Mouse (Mus musculus) Patski (cell line): ENCODE measurements around the gene Aspscr1. TPM values are rescaled to one million over a fixed set of nuclear protein-coding genes. Genes with fewer than 3 reads are reported as not detected.
"Not testable (repeated sequence)": the region's sequence is repeated elsewhere in the genome, so short reads cannot be mapped to it uniquely, and the experiment has no call there.

ENCODE experiments used
- ATAC-seq: fragments of 100-300 bp; one replicate; pipeline ENCODE4 v1.8.0; 2021
- CTCF ChIA-PET: fragments of 350-600 bp; sonication (Branson Sonifier 250); formaldehyde crosslinking; loops from one replicate; lab custom pipeline; 2022; ENCODE audit warnings: inconsistent platforms; lab: Charles Lee
- POLR2A ChIA-PET: fragments of 350-600 bp; sonication (Branson Sonifier 250); formaldehyde crosslinking; loops from one replicate; lab custom pipeline; 2022; ENCODE audit warnings: antibody characterized with exemption, inconsistent platforms; lab: Charles Lee
- DNase-seq: peaks from one replicate; pipeline ENCODE4 v3.0.0-alpha.2; 2011; ENCODE audit warnings: low read depth, low spot score
- H3K27me3 ChIP-seq: fragments of 371-371 bp; one replicate; pipeline ENCODE4 v1.5.1; 2021
- CTCF ChIP-seq: fragments of 100-300 bp; IDR thresholded peaks from one replicate; pipeline ENCODE4 v1.5.1; 2021
- in situ Hi-C: fragments of 300-500 bp; cut with MboI; formaldehyde crosslinking; loops from 3 replicates; pipeline ENCODE4 v1.11.1; 2018; ENCODE audit warnings: low pct_unique_long_range_greater_than_20kb, mixed read lengths
- polyA plus RNA-seq: library from polyadenylated mRNA; unstranded; gene quantifications from one replicate; pipeline ENCODE4 v1.2.3, GENCODE M21; 2021

Aspscr1 gene
- polyA plus RNA-seq, 1 experiment from 2014 or later, result 54.9 TPM

DNA sequence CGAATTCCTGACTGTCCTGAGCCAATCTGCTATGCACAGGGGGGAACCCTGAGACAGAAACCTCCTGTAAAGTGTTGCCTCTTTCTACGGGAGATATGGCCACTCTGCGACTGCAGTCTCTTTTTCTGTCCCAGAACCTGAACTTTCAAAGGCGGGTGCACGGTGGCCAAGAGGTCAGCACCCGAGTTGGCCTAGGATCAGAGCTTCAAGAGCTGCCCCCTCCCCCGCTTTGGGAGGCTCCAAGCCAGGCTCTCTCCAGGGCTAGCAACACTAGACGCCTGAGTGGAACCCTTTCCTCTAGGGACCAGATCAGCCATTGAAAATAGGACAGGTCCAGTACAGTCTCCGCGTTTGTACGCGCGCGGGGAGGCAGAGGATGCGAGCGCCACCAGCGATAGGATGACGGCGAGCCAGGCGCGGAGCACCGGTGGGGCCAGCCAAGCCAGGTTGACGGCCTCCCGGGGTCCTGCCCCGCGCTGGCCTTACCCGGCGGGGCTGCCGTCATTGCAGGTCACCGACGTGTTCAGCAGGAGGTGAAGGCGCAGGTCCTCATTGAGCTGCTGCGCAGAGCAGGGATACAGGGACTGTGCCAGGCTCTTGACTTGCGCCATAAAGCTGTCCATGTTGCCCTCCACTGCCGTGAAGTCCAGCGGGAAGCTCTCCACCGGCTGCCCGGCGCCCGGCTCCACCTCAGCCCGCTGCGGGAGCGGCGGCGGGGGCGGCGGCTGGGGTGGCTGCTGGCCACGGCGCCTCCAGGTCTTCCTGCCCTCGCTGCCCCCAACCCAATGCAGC lies 13.1 kb upstream of the Aspscr1 start:
- in situ Hi-C loops, result loop anchor here (5.0 kb wide), 1 partner anchor 53 kb away; the partner anchor contains the start of genes Cenpx and Lrrc45
- ChIA-PET POLR2A (interaction anchor here (1.0 to 1.4 kb wide), 2 partner anchors 16 to 36 kb away, joined by 3 to 4 read pairs; partner anchors contain the start of gene Pycr1), CTCF (interaction anchor here (0.9 to 1.9 kb wide), 14 partner anchors 9 to 152 kb away, joined by 3 to 7 read pairs (median 4); partner anchors contain the start of genes Cenpx, Lrrc45 and Pycr1)
- no peak for TF ChIP-seq CTCF
- ATAC-seq, result no peak
- peaks cover 59% of the 10 kb centered on the region for H3K27me3 ChIP-seq
- no peak for DNase-seq

DNA sequence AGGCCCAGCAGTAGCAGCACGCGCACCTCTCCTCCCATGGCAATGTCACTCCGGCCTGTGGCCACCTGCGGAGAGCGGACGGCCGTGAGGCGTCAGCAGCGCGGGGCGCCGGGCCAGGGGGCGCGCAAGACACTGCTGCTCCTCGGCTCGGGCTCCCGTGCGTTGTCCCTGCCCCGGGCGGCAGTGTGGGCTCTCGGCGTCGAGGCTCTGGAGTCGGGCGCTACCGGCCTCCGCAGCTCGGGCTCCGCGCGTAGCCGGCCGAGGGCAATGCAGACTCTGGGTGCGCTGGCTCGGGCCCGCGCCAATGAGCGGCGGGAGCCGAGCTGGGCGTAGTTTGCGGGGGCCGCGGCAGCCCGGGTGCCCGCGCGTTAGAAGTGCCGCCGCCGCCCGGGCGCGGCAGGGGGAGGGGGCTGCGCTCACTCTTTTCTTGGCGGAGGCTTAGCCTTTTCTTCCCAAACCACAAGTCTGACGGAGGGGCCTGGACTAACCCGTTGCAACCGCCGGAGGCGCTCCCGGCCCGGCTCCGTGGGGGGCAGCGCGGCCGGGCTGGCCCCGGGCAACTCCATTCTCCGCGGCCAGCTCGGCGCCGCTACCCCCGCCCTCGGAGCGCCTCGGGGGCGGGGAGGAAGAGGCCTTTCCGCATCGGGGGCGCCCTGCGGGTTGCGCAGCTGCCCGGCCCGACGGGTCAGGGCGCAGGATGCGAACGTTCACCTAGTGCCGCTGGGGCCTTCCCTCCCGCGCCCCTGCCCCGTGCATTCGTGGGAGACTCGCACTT lies 12.3 kb upstream of the Aspscr1 start:
- in situ Hi-C loops, result no loop called here
- no peak for TF ChIP-seq CTCF
- peak; percentile 19 for ATAC-seq
- H3K27me3 ChIP-seq, result peaks cover 66% of the 10 kb centered on the region
- ChIA-PET POLR2A (interaction anchor here (1.0 to 1.4 kb wide), 2 partner anchors 17 to 37 kb away, joined by 3 to 4 read pairs; partner anchors contain the start of gene Pycr1), CTCF (interaction anchor here (1.5 to 1.8 kb wide), 3 partner anchors 15 to 53 kb away, joined by 4 to 7 read pairs (median 4); partner anchors contain the start of genes Cenpx and Lrrc45)
- DNase-seq, result no peak

DNA sequence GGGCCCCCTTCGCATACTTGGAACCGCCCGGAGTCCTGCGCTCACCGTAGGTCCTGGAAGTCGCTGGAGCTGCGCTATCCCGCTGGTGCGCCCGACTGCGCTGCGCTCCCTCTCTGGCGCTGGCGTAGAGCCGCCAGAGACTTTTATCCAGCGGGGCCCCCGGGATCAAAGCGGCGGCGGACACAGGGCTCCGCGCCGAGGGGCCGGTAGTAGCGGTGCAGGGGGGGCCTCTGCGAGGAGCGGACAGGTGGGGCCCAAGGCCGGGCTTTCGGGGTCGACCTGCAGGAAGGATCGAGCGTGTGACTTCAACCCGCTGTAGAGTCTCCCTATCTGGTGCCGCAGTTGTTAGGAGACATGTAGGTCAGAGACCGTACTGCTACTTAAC lies 11.7 kb upstream of the Aspscr1 start, which contains the start of gene Notum:
Gene Notum (minus strand): TSS at position 100 of the 385 bp plus-strand sequence.
- CTCF ChIA-PET, result interaction anchor here (1.3 to 1.5 kb wide), 2 partner anchors 53 to 115 kb away, joined by 3 to 4 read pairs; partner anchors contain the start of genes Cenpx and Lrrc45
- DNase-seq, result no peak
- POLR2A ChIA-PET, result no interaction called here
- peaks cover 66% of the 10 kb centered on the region for H3K27me3 ChIP-seq
- no peak for TF ChIP-seq CTCF
- in situ Hi-C loops, result no loop called here
- no peak for ATAC-seq

GRCm38 (mm10) chr11:120662759-120663158 lies 10.0 kb upstream of the Aspscr1 start:
- H3K27me3 ChIP-seq, result peaks cover 66% of the 10 kb centered on the region
- DNase-seq (peak; percentile 62), ATAC-seq (no peak)
- ChIA-PET CTCF (interaction anchor here (1.0 to 1.5 kb wide), 2 partner anchors 38 to 51 kb away, joined by 3 to 4 read pairs; partner anchors contain the start of genes Cenpx and Lrrc45), POLR2A (no interaction called here)
- in situ Hi-C loops, result no loop called here
- no peak for TF ChIP-seq CTCF

DNA sequence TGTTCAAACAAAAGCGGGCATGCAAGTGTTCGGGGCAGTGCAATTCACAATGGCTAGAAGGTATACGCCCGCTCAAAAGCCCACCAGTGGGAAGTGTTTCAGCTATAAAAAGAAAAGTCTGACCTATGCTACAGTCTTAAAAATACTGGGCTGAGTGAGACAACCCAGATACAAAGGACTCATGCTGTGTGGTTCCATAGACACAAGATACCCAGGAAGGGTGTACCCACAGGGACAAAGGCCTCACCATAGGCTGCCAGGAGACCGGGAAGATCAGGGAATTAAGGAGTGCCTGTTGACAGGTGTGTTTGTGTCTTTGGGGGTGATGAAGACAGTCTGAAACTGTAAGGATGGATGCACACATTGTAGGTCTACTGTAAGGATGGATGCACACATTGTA lies 9.1 kb upstream of the Aspscr1 start:
- DNase-seq, result no peak
- no peak for TF ChIP-seq CTCF
- in situ Hi-C loops, result no loop called here

DNA sequence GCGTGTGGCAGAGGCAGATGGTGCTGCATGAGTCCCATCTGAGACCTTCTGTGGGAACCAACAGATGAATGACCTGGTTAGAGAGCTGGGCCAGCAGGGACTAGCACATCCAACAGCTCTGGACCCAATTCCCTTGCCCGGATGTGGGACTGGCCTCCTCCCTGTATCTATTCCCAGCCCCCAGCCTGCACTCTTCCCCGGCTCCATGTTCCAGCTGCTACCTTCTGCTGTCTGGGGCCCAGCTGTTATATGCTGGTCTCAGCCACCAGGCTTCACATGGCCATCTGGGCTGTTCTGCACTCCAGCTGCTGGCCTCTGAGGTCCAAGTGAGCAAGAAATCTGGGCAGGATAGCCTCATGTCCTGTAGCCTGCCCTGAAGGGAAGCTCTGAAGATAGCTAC lies 7.4 kb upstream of the Aspscr1 start:
- ChIA-PET POLR2A (no interaction called here), CTCF (interaction anchor here (1.3 to 1.7 kb wide), 5 partner anchors 12 to 46 kb away, joined by 3 to 7 read pairs (median 3); no protein-coding TSS in a partner anchor)
- no peak for DNase-seq
- TF ChIP-seq CTCF, result no peak
- no peak for ATAC-seq
- in situ Hi-C loops, result no loop called here
- H3K27me3 ChIP-seq, result peaks cover 55% of the 10 kb centered on the region

More for the DNA sequence above, 9.1 kb upstream of the Aspscr1 start:
- ChIA-PET POLR2A (no interaction called here), CTCF (no interaction called here)
- no peak for ATAC-seq
- H3K27me3 ChIP-seq, result peaks cover 66% of the 10 kb centered on the region

GRCm38 (mm10) chr11:120666617-120667016 lies 6.2 kb upstream of the Aspscr1 start:
- ATAC-seq (no peak), DNase-seq (no peak)
- in situ Hi-C loops, result no loop called here
- POLR2A ChIA-PET, result no interaction called here
- CTCF ChIA-PET, result interaction anchor here (1.4 to 1.7 kb wide), 3 partner anchors 11 to 45 kb away, joined by 3 to 7 read pairs (median 4); no protein-coding TSS in a partner anchor
- TF ChIP-seq CTCF, result no peak
- peaks cover 46% of the 10 kb centered on the region for H3K27me3 ChIP-seq

GRCm38 (mm10) chr11:120673594-120674122 lies 885 bp downstream of the Aspscr1 start:
- no peak for TF ChIP-seq CTCF
- ATAC-seq, result no peak
- no peak for DNase-seq
- in situ Hi-C loops, result no loop called here
- ChIA-PET POLR2A (interaction anchor here (1.1 to 2.3 kb wide), 3 partner anchors 12 to 44 kb away, joined by 3 to 12 read pairs (median 4); no protein-coding TSS in a partner anchor), CTCF (interaction anchor here (1.3 to 1.5 kb wide), 2 partner anchors 23 to 126 kb away, joined by 3 to 4 read pairs; no protein-coding TSS in a partner anchor)
- H3K27me3 ChIP-seq, result peaks cover 4% of the 10 kb centered on the region

DNA sequence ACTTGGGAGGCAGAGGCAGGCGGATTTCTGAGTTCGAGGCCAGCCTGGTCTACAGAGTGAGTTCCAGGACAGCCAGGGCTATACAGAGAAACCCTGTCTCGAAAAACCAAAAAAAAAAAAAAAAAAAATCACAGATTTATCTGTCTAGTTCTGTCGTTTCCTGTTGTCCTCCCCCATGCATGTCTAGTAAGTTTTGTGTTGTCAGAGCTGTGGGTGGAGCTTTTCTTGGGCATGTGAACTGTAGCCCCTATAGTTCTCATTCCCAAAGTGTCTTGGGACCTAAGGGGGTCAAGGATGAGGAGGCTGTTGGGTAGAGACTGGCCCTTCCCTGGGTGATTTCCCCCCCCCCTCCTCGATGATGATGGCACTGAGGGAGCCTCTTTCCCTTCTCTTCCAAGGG lies 3.1 kb downstream of the Aspscr1 start:
- H3K27me3 ChIP-seq, POLR2A ChIA-PET: not testable (repeated sequence)
- CTCF ChIA-PET, result interaction anchor here (1.0 kb wide), 1 partner anchor 16 kb away, joined by 3 read pairs; no protein-coding TSS in a partner anchor

More for the DNA sequence above, 3.1 kb downstream of the Aspscr1 start:
- in situ Hi-C loops, DNase-seq, ATAC-seq: not testable (repeated sequence)
